Mouse (Mus musculus): ENCODE results near the gene Txndc9.

Txndc9 gene

DNA sequence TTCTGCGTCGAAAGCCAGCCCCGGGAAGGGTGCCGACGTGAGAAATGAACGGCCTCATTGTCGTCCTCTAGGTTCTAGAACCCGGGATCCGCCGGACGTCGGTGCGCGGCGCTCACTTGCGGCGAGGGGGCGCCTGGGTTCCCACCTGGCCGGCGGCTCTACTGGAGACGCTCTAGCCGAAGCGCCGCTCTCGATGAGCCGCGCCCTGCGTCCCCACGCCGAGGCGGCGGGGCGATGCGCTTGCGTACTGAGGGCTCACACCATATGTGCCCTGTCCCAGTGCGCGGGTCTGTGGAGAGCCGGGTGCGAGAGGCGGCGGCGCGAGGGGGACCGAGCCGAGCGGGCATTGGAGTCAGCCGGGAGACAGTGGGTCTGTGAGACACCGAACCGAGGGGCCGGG, at the start of gene Txndc9, which contains the start of gene Eif5b:
TSS of gene Txndc9 (minus strand) at position 27 of the 400 bp plus-strand sequence.
TSS of gene Eif5b (plus strand) at position 144 of the 400 bp plus-strand sequence.
- DNase-seq, result peak; percentile 94

DNA sequence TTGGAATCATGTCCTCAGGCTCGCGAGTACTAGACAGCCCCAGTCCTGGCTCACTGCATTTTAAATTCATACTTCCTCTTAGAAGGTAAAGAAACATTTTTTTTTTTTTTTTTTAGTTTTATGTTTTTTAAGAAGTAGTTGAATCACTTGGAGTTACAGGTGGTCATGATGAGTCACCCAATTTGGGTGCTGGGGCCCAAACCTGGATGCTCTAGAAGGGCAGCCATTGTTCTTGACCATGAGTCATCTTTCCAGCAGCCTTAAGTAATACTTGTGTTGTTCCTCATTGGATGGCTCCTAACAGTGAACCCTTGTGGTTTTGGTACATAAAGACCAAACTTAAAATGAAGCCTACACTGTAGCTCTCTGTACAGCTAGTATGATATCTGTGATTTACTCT, 41.2 kb upstream of the Txndc9 start:
- no peak for DNase-seq

DNA sequence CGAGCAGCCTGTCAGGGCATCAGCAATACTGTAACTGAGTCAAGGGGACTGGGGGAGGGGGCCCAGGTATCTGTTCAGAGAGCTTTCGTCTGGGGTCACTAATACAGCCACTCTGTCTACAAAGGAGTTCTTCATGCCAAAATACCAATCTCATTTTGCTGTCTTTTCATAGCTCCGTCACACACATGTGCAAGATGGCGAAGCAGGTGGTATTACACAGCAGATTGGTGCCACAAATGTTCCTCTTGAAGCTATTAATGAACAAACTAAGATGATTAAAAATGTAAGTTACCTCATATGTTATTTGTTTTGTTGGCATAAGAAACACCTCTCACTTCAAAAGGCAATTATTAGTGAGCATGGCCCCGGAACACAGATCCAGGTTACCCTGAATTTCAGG, 39.7 kb upstream of the Txndc9 start:
- DNase-seq, result no peak

DNA sequence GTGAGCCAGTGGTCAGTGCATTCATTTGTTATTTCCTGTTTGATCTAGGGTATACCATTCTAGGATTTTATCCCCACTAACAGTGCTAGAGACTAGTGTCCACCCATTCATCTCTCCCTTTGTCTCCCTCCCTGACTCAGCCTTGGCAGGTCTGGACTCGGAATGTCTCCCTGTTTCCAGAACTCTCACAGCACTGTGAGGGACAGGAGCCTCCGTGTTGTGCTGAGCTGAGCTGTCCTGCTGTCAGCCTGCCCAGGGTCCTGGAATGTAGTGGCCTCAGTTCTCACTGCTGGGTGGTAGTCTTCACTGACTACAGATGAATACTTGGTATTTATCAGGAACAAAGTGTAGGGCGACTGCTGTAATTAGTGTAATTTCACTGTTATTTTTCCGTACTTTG, 37.8 kb upstream of the Txndc9 start:
- DNase-seq, result no peak

DNA sequence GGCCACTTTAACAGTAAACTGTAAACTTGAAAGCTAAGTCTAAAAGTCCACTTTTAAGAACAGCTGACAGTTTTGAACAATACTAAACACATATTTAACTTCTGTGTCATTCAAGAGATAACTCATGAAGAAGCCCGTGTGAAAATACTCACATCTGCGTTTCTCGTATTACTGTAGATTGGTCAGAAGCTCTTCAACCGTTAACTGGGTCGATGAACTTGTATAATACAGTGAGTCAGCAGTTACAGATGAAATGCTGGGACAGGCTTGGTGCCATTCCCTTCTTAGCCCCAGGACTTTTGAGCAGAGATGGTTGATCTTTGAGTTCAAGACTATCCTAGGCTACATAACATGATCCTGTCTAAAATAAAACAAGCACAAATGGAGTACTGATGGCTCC, 33.7 kb upstream of the Txndc9 start:
- no peak for DNase-seq

DNA sequence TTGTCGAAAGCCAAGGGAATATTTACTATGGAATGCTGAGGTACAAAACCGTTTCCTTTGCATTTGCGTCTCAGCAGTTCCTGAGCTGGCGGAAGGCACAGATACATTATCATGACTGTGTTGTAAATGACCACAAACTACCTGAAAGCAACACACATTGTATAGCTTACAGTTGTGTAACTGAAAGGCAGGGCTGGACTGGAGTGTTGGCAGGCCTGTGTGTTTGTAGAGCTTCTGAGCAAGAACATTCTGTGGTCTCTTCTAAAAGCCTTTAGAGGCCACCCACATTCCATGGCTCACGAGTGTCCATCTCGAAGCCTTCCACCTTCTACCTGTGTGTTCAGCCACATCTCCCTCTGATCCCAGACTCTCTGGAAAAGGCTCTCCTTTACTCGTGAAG, 29.6 kb upstream of the Txndc9 start:
- DNase-seq, result no peak

DNA sequence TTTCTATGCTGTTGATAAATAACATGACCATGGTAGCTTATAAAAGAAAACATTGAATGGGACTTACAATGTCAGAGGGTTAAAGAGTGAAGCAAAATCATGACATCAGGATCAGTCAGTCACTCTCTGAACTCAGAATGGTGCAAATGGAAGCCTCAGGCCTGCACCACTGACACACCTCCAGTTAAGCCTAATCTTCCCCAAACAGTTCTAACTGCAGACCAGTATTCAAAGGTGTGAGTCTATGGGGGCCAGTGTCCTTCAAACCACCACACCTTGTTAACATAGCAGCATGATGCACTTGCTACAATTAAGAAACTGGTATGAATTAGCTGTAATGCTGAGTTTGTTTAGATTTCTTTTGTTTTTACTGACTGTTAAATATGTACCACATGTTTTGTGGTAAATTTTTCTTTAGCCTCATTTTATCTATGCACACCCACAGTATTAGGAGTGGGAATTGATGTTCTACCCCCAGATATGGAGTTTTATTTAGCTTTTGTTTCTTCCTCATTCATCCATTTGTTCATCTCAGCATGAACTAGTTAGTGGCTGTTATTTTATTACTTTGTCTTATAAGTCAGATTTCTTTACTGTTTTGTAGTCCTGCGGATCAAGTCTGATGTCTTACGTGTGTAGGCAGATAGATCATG, 17.0 kb upstream of the Txndc9 start:
- no peak for DNase-seq

DNA sequence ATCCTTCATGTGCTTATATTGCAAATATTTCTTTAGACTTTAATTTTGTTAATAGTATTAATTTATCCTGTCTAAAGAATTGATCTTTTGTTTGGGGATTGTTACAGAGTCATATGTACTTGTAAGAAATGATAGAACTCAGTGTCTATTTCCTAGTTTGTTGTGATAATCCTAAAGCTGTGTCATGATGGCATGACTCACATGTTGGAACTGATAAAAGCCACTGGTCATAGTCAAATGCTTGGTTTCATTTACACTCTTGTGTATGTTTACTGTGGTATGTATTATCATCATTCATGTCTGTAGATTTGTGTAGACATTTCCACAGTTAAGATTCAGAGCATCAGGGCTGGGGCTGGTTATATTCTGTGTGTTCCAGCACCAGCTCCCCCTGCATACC, 14.8 kb upstream of the Txndc9 start:
- DNase-seq, result no peak

DNA sequence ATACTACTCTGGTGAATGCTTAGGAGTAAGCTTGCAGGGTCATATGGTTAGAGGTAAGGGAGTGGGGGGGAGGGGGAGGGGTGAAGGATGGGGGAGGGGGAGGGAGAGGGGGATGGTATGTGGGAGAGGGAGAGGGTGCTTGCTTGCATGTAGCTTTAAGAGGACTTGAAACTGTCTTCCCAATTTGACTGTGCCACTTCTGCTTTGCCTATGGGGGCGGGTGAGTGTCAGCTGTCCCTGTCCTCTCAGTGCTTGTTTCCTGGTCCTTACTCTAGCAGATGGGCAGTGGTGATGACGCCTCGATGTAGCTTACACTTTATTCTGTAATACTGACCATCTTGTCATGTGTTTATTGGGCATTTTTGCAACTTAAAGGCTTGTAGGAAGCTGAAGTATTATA, 14.4 kb upstream of the Txndc9 start:
- no peak for DNase-seq

DNA sequence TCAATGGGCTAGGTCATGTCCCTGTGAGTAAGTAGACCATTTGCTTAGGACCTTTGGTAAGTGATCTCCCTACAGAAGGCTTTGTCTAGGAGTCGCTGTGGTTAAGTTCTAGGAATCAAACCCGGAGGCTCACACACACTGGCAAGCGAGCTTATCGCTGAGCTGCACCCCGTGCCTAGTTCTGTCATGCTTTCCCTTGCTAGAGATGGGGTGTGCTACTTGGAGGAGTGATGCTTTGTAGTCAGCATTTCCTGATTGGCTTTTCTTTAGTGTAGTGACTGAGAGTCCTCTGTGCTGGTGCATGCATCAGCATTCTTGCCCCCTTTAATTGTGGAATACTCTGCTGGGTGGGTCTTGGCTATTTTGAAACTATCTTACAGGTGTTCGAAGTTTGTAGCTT, 14.0 kb upstream of the Txndc9 start:
- no peak for DNase-seq

DNA sequence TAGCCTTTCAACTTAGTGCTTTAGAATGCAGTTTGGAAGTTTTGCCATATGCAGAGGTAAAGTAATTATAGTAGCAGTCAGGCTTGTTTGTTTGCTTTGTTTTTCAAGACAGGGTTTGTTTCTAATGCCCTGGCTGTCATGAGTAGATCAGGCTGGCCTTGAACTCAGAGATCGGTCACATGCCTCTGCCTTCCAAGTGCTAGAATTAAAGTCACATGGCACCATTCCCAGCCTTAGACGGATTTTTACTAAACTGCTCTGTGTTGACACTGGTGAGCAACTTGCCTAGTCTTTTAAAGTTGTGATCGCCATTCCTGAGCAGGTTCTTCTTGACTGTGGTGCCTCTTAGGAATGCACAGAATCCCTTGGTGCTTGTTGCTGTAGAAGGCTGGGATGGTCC, 9.0 kb upstream of the Txndc9 start:
- DNase-seq, result no peak

DNA sequence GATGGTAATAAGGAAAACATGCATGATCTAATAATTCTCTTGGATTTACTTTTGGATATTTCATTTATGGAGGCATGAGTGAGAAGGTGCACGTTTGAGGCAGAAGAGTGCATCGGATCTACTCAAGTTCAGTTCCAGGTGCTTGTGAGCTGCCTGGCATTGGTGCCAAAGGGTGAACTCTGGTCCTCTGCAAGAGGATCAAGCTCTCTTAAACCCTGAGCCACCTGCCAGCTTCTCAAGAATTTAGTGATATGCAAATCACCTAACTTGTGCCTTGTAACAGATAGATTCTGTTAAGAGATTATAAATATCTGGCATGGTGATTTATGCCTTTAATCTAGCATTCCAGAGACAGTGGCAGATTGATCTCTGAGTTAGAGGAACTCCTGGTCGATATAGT, 5.4 kb upstream of the Txndc9 start:
- DNase-seq, result no peak

DNA sequence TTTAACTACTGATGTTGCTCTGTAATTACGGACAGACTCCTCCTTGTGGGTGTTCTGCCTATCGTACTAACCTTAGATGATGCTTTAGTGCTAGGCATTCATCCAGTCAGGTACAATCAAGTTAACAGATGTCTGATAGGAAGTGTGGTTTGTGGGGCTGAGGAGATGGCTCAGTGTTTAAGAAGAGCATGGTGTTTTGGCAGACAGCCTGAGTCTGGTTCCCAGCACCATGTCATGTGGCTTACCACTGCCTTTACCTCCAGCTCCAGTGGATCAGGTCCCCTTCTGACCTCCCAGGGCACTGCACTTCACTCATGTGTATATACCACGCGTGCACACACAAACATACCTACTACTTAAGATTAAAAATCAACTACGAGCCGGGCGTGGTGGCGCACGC, 4.3 kb upstream of the Txndc9 start:
- DNase-seq, result no peak

DNA sequence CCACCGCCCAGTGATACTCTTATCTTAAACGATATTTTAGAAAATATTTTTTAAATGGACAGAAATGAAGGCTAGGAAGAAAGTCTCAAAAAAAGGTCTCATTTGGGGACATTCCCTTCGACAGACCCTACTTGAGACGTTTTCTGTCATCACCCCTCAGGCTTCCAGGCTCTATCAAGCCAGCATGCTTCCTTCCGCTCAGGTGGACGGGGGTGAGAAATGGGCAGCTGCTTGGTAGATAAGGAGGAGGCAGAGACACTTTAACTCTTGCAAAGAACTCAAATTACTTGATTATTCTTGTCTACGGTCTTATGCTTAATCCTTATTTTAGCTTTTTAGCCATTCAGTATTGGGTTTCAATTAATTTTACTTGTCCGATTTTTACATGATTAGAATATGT, 3.2 kb upstream of the Txndc9 start:
- DNase-seq, result no peak

DNA sequence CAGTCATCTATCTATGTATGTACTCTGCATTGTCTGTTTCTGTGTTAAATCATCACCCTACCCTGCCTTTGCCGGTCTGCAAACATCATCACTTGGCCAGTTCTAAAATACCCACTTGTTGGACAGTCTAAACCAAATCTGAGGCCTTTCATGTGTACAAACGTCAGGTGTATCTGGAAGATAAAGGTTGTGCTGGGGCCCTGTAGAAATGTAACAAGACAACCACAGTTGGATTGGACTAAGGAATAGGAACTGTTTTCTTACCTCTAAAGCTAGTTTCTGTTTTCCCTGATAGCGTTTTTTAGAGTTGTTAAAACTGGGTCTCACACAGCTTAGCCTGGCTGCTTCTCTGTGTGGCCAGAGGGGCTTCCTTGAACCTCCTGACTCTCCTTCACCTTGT, 1.9 kb upstream of the Txndc9 start:
- no peak for DNase-seq

DNA sequence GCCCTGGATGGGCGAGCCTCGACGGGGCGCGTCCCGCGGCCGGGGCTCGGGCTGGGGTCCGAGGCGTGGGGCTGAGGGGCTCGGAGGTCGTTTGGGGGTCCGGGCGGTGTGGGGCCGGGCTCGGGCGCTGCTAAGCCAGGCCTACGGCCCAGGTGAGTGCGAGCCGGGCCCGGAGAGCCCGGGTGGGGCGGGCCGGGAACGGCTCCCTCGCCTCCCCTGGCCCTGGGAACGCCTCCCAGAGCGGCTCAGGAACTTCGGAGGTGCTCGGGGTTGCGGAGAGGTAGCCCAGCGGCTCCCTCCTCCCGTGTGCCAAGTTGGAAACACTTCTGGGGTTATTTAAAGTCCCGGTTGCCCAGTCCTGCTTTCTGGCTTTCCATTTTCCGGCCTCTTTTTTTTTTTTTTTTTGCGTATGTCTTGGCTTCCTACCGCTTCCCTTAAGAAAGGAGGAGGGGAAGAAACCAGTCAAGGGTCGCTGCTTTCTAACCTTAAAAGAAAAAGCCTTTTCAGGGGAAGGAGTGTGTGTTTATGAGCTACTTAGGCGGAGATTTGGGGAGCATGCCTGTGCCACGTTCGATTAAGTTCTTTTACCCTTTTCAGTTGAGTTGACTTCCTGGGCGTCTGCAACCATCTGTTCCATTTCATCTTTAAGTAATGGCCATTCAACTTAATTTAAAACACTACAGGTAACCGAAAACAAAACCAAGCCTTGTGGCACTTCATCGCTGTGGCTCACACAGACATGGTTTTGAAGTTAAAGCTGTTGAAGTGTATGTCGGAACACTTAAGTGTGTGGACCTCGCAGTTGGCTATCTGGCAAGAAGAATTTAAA, 892 bp upstream of the Txndc9 start:
- no peak for DNase-seq

DNA sequence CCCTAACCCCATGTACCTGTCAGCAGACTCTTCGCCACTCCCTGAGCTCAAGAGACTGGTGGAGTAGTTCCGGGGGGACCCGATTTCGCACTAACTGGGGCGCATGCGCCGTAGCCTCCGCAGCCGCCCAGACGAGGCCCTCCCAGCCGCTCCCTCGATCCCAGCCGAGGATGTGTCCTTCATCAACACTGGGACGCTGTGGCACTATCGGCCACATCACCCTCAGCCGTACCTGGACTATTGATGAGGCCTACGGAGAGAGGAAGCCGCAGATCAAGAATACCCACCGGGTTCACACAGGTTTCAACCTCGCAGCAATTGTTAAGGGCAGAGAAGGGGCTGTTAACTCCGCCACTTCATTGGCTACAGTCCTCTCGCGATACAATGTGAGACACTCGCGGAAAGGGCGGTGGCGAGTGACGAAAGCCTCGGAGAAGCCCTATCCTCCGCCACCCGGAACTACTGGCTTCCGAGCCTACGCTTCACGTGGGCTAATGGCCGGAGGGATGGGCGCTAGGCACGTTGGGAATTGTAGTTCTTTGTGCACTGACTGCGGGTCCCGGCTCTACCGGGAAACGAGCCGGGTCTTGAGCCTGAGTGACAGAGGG, 712 bp downstream of the Txndc9 start:
- DNase-seq, result peak; percentile 98

DNA sequence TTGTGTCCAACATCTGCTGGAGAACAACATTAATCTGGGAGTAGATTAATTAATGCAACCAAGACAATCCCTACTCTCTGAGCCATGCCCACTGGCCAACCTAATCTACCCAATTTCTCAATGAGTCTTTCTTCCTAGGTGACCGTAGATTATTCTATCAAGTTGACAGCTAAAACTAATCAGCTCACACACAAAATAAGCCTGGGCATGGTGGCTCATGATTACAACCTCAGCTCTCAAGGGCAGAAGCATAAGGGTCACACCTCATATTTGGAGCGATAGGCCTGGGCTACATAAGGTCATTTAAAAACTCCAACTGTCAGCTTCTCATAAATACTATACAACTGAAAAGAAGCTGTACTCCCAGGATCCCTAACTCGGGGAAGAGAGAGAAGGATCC, 1.5 kb downstream of the Txndc9 start:
- no peak for DNase-seq

DNA sequence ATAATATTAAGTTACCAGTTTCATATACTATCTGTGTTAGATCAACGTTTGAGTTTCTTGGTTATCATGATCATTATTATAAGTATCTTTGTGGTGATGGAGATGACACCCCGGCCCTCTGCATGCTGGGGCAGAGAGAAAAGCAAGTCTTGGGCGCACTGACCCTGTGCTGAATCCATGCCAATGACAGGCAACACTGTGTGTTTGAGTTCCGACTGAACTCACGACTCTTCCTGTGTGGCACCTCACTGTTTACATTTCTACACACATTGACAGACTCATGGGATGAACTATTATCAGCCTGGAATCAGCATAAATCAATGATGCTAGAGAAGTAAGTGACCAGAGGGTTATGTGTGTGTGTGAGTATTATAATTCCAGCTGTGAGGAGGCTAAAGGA, 9.8 kb downstream of the Txndc9 start:
- no peak for DNase-seq

DNA sequence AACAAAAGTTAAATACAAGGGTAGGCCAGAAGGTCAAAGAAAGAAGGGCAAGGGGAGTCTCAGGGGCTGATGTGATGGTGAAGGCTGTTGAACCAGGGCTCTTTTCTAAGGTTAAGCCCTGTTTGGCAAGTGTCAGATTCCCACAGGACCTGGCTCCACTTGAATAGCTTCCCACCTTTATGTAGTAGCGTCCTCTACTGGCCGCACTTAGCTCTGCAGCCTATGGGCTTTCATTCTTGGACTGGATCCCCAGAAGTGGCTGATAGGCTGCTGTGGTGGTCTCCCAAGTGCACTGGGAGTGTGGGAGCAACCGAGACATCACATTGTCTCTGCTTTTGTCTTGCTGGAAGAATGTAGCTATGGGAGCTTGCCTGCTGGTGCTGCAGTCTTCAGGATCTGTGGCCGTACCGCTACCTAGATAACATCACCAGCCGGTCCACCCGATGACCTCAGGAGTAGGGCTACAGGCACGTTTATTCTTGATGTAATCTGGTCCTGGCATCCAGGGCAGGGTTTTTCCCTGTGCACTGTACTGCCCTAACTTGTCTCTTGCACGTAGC, 11.8 kb downstream of the Txndc9 start:
- DNase-seq, result peak; percentile 33

DNA sequence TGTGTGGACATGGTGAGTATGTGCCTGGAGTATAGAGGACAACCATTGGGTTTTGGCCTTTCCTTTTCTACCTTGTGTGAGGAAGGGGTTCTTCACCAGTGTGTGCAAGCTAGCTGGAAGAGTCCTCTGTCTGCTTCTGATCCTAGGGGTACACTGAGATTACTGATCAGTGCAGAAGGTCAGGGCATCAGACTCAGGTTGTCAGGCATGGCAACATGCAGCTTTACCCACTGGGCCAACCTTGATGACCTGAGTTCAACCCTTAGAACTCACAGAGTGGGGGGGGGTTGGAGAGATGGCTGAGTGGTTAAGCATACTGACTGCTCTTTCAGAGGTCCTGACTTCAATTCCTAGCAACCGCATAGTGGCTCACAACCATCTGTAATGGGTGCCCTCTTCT, 13.4 kb downstream of the Txndc9 start:
- DNase-seq, result no peak

DNA sequence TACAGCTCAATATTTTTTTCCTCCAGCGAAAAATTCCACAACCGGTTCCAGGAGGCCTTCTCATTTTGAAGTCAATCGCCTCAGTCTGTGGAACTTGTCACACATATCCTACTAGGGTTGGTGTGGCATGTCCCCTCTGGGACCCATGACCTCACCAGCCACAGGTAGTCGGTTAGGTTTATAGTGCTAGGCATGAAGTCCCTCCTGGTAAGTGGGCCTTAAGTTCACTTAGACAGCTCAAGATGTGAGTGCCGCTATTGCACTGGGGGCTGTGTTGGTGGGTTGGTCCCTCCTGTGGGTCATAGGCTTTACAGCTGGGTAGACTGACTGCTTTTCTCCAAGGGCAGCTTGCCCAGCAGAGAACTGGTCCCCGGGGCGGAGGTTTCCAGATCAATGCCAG, 20.4 kb downstream of the Txndc9 start:
- DNase-seq, result no peak

DNA sequence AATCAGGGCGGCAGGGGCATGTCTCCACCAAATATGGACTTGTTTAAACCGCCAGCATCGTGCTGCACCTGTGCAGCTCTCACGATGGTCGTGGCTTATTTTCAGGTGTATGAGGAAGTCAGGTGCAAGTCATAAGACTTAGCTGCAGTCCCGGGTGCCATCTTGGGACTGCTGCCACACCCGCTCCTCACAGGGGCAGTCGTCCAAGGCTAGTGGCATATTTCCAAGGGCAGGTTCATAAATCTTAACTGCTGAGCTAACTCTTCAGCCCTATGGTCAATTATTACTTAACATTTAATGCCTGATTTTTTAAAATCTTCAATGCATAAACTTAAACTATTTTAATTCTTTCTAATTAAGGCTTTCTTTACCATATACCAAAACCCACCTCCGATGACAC, 21.0 kb downstream of the Txndc9 start:
- DNase-seq, result peak; percentile 69

DNA sequence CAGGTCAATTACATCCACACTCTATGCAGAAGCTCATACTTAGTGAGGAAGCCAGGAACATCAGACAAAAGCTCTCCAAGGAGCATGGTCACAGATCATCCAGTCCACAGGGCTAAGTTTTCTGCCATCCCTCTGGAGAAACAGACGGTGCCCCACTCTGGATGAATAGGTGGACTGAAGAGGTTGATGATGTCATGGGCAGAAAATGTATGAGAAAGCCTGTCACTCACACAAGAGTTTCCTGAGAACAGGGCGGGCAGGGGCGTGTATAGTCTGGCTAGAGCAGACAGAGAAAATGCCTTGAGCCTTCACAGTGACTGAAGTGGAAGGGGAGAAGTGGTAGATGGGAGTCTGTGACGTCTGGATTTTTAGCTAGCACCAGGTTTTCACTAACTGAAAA, 26.2 kb downstream of the Txndc9 start:
- no peak for DNase-seq
